Mouse (Mus musculus) hindbrain, postnatal 0 days (tissue): ENCODE results near the gene Man2b1. TPM values are rescaled to one million over a fixed set of nuclear protein-coding genes. Genes with fewer than 3 reads are reported as not detected.

Source experiments
- ATAC-seq: fragments of 200-750 bp; cut with Nextera tagmentation; 2 replicates; pipeline ENCODE4 v1.8.0; 2017; ENCODE audit warnings: mild to moderate bottlenecking, moderate TSS enrichment, moderate library complexity
- DNase-seq: peaks from one replicate; pipeline ENCODE4 v3.0.0-alpha.2; 2015; ENCODE audit warnings: low spot score
- H3K27ac ChIP-seq: fragments of 300-500 bp; sonication (generic); 2 replicates; pipeline ENCODE4 v1.5.1; 2014; ENCODE audit warnings: mild to moderate bottlenecking
- H3K27me3 ChIP-seq: fragments of 300-500 bp; sonication (generic); 2 replicates; pipeline ENCODE4 v1.6.1; 2014; ENCODE audit warnings: low read length, mixed read lengths; ENCODE audit not compliant: insufficient read depth
- H3K36me3 ChIP-seq: fragments of 300-500 bp; sonication (generic); 2 replicates; pipeline ENCODE4 v1.6.1; 2014; ENCODE audit warnings: low read length, mixed read lengths; ENCODE audit not compliant: insufficient read depth
- H3K4me1 ChIP-seq: fragments of 300-500 bp; sonication (generic); 2 replicates; pipeline ENCODE4 v1.6.1; 2014; ENCODE audit warnings: antibody characterized with exemption, low read length, mixed read lengths; ENCODE audit not compliant: insufficient read depth
- H3K4me2 ChIP-seq: fragments of 300-500 bp; sonication (generic); 2 replicates; pipeline ENCODE4 v1.6.1; 2014; ENCODE audit warnings: low read depth, mild to moderate bottlenecking, low read length, moderate library complexity, mixed read lengths
- H3K4me3 ChIP-seq: fragments of 300-500 bp; sonication (generic); 2 replicates; pipeline ENCODE4 v1.5.1; 2014; ENCODE audit warnings: low read length
- H3K9ac ChIP-seq: fragments of 300-500 bp; sonication (generic); replicated peaks from 2 replicates; pipeline ENCODE4 v1.6.1; 2014; ENCODE audit warnings: mild to moderate bottlenecking, low read length, moderate library complexity, mixed read lengths
- H3K9me3 ChIP-seq: fragments of 300-500 bp; sonication (generic); 2 replicates; pipeline ENCODE4 v1.6.1; 2016; ENCODE audit warnings: low read length, mixed read lengths
- CTCF ChIP-seq: IDR thresholded peaks from 2 replicates; pipeline ENCODE4 v1.5.1; 2016; ENCODE audit warnings: antibody characterized with exemption, control low read depth, low read depth
- WGBS: fragments of 180-500 bp; shearing (Covaris S2); extraction: QIAGEN DNeasy Blood & Tissue Kit; methylation state at CpG from one replicate; pipeline ENCODE4 v1.1.7; 2014; 5-methylcytosine and 5-hydroxymethylcytosine counted together
- polyA plus RNA-seq: library from polyadenylated mRNA; unstranded; fragments of >200 nt; fragmentation: Nextera tagmentation; extraction: Ambion mirVana; gene quantifications from 2 replicates; pipeline ENCODE4 v1.2.1, GENCODE M21; 2015
- total RNA-seq: library from RNA; depleted of rRNA; stranded (reverse); fragments of >200 nt; gene quantifications from 2 replicates; pipeline ENCODE4 v1.2.3, GENCODE M21; 2014

Gene Man2b1
- total and polyA plus RNA-seq, 2 experiments from 2014 or later: 22.5 to 32.9 TPM

DNA sequence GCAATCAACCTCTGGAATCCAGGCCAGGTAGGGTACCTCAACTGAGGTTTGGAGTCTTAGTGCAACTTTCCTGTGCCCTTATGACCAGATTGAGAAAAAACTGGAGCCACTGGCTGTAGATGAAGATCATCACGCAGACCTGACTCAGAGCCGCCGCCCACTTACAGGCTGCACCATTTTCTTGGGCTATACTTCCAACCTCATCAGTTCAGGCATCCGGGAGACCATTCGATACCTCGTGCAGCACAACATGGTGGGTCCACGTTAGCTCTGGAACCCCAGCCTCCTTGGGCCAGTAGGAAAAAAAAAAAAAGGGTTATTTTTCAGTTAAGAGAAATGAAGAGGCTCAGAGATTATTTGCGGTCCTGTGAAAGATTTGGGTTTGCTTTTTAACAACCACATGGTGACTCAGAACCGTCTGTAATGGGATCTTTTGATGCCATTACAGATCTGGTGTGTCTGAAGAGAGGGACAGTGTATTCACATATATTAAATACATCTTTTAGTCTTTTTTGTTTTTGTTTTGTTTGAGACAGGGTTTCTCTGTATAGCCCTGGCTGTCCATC, 10.6 kb upstream of the Man2b1 start:
- H3K9ac ChIP-seq: peak overlapping the region; percentile 88
- 38% methylated on average over 9 of the region's 9 CpGs for WGBS
- H3K27ac ChIP-seq: peak overlapping the region; percentile 94
- H3K4me1 ChIP-seq: 0 out of 2 replicates have a peak, but pooled peaks cover 6% of the 10 kb centered on the region
- no peaks in the 10 kb centered on the region for H3K9me3 ChIP-seq
- peak overlapping the region; percentile 91 for H3K4me3 ChIP-seq
- peaks cover 26% of the 10 kb centered on the region for H3K36me3 ChIP-seq
- ATAC-seq (no peak), DNase-seq (no peak)
- peak overlapping the region; percentile 85 for H3K4me2 ChIP-seq
- no peak for TF ChIP-seq CTCF
- no peaks in the 10 kb centered on the region for H3K27me3 ChIP-seq

- 89% methylated on average over 15 of the region's 15 CpGs for WGBS
- H3K27me3 ChIP-seq: no peaks in the 10 kb centered on the region
- H3K27ac ChIP-seq: no peak overlapping the region
- peak overlapping the region; percentile 85; the same call in 1 of the 2 replicates for H3K4me2 ChIP-seq
- no peak overlapping the region for H3K9ac ChIP-seq
- no peak for DNase-seq
- ATAC-seq: no peak
- 0 out of 2 replicates have a peak, but pooled peaks cover 6% of the 10 kb centered on the region for H3K4me1 ChIP-seq
- peaks cover 24% of the 10 kb centered on the region for H3K36me3 ChIP-seq
- TF ChIP-seq CTCF: no peak
- H3K4me3 ChIP-seq: no peak overlapping the region
- H3K9me3 ChIP-seq: no peaks in the 10 kb centered on the region
Observed at GRCm38 (mm10) chr8:85073041-85073612, 9.9 kb upstream of the Man2b1 start.

DNA sequence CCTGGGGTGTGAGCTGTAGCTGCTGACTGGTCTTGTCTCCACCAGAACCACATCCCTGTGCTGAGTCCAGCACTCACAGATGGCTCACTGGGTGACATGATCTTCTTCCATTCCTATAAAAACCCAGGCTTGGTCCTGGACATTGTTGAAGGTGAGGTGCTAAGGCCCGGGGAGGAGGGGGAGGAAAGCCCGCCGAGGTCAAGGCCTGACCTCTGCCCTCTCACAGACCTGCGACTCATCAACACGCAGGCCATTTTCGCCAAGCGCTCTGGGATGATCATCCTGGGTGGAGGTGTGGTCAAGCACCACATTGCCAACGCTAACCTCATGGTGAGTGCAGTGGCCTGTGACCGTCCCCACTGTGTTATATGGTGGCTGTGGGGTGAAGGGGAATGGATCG, 8.9 kb upstream of the Man2b1 start:
- no peak for ATAC-seq
- peaks cover 24% of the 10 kb centered on the region for H3K36me3 ChIP-seq
- no peak for TF ChIP-seq CTCF
- no peak overlapping the region for H3K4me2 ChIP-seq
- H3K27ac ChIP-seq: no peak overlapping the region
- no peak overlapping the region for H3K9ac ChIP-seq
- no peaks in the 10 kb centered on the region for H3K9me3 ChIP-seq
- no peaks in the 10 kb centered on the region for H3K27me3 ChIP-seq
- 0 out of 2 replicates have a peak, but pooled peaks cover 6% of the 10 kb centered on the region for H3K4me1 ChIP-seq
- no peak overlapping the region for H3K4me3 ChIP-seq
- no peak for DNase-seq
- WGBS: 88% methylated on average over 10 of the region's 10 CpGs

DNA sequence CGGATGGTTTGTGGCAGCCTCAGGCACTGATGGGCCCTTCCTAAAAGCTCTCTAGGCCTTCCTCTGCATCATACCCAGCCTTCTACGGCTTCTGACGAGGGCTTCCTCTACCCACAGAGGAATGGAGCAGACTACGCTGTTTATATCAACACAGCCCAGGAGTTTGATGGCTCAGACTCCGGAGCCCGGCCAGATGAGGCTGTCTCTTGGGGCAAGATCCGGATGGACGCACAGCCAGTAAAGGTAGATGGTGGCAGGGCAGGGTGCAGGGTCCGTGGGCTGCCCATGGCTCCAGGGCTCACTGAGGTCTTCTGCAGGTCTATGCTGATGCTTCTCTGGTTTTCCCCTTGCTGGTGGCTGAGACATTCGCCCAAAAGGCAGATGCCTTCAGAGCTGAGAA, 8.5 kb upstream of the Man2b1 start:
- Histone ChIP-seq H3K36me3 (peaks cover 24% of the 10 kb centered on the region), H3K9me3 (no peaks in the 10 kb centered on the region), H3K9ac (no peak overlapping the region), H3K27me3 (no peaks in the 10 kb centered on the region), H3K4me1 (peaks cover 9% of the 10 kb centered on the region; the same call in 1 of the 2 replicates), H3K4me3 (no peak overlapping the region), H3K27ac (no peak overlapping the region), H3K4me2 (no peak overlapping the region)
- DNase-seq (no peak), ATAC-seq (no peak)
- 93% methylated on average over 10 of the region's 10 CpGs for WGBS
- TF ChIP-seq CTCF: no peak

- no peak overlapping the region for H3K27ac ChIP-seq
- DNase-seq (peak; percentile 30), ATAC-seq (no peak)
- H3K4me1 ChIP-seq: peaks cover 11% of the 10 kb centered on the region; the same call in 1 of the 2 replicates
- no peaks in the 10 kb centered on the region for H3K27me3 ChIP-seq
- WGBS: 83% methylated on average over 9 of the region's 9 CpGs
- peaks cover 24% of the 10 kb centered on the region for H3K36me3 ChIP-seq
- TF ChIP-seq CTCF: peak; percentile 65
- H3K9me3 ChIP-seq: no peaks in the 10 kb centered on the region
- no peak overlapping the region for H3K4me2 ChIP-seq
- no peak overlapping the region for H3K9ac ChIP-seq
- no peak overlapping the region for H3K4me3 ChIP-seq
Observed at GRCm38 (mm10) chr8:85076001-85076400, 7.1 kb upstream of the Man2b1 start.

DNA sequence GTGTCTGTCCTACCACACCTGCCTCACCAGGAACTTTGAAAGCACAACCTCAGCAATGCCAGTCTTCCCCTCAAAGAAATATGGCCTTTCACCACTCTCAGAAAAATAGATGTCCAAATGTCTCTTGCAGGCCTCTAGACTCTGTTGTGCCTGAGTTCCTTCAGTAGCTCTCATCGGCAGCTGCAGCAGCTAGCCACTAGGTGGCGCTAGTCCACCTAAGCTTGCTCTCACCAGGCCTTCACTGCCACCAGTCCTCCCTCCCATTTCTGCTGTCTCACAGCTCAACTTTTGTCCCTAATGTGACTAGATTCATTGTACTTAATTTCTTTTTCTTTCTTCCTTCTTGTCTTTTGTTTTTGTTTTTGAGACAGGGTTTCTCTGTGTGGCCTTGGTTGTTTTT, 6.1 kb upstream of the Man2b1 start:
- no peaks in the 10 kb centered on the region for H3K9me3 ChIP-seq
- WGBS: 0% methylated on average over 2 of the region's 2 CpGs
- H3K4me1 ChIP-seq: peaks cover 16% of the 10 kb centered on the region
- ATAC-seq (peak; percentile 39; the same call in 1 of the 2 replicates), DNase-seq (peak; percentile 93)
- H3K4me3 ChIP-seq: no peak overlapping the region
- TF ChIP-seq CTCF: peak; percentile 98
- no peak overlapping the region for H3K9ac ChIP-seq
- no peaks in the 10 kb centered on the region for H3K27me3 ChIP-seq
- H3K36me3 ChIP-seq: peaks cover 24% of the 10 kb centered on the region
- H3K4me2 ChIP-seq: no peak overlapping the region
- no peak overlapping the region for H3K27ac ChIP-seq

DNA sequence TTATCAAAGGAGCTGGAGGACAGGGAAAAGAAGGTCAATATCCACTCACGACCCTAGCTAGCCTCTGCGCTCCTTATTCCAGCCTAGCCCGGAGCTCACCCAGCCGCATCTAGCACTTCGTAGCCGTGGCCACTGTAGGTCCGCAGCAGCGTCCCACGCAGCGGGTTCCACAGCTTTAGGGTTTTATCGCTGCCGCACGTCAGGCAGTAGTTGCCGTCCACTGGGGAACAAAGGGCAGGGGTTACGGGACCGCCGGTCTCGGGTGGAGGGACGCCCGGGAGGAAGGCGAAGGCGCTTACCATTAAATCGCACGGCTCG, 2.9 kb upstream of the Man2b1 start:
- no peak for TF ChIP-seq CTCF
- H3K27ac ChIP-seq: peak overlapping the region; percentile 75
- H3K4me2 ChIP-seq: peak overlapping the region; percentile 99
- peaks cover 15% of the 10 kb centered on the region for H3K4me1 ChIP-seq
- no peak for DNase-seq
- H3K36me3 ChIP-seq: peaks cover 12% of the 10 kb centered on the region
- no peak for ATAC-seq
- peak overlapping the region; percentile 91 for H3K9ac ChIP-seq
- peak overlapping the region; percentile 91 for H3K4me3 ChIP-seq
- H3K27me3 ChIP-seq: no peaks in the 10 kb centered on the region
- WGBS: under 1% methylated on average over 25 of the region's 25 CpGs
- H3K9me3 ChIP-seq: no peaks in the 10 kb centered on the region
